Mouse (Mus musculus): ENCODE data around the gene Tbx5. TPM values are rescaled to one million over a fixed set of nuclear protein-coding genes. Genes with fewer than 3 reads are reported as not detected.

The Tbx5 gene
- polyA plus RNA-seq, 1 experiment from 2014 or later, result 55.7 TPM

DNA sequence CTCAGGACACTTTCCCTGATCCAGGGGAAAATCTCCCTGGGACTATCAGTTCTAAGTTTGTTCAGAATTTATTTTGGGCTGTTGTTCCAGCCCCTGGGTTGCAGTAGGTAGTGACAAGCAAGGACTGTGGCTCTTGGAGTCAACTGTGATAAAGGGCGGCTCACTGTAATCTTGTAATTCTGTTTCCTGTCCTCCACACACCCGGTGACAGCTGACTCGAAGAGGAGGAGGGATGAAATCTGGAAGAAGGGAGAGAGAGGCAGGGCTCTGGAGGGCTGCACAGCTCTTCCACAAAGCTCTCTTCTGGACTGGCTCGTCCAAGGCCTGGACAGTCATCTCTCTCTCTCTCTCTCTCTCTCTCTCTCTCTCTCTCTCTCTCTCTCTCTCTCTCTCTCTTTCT lies 24.6 kb downstream of the Tbx5 start:
- Histone ChIP-seq H3K27ac (no peak overlapping the region), H3K4me2 (no peak overlapping the region), H3K4me1 (no peaks in the 10 kb centered on the region), H3K36me3 (peaks cover 55% of the 10 kb centered on the region), H3K9ac (no peak overlapping the region), H3K4me3 (no peak overlapping the region), H3K9me3 (no peaks in the 10 kb centered on the region), H3K27me3 (no peaks in the 10 kb centered on the region)
- WGBS, result 26% methylated on average over 4 of the region's 4 CpGs
- no peak for ATAC-seq (ENCODE audit: borderline replicate concordance, extremely low read depth, low FRiP score, low TSS enrichment)

DNA sequence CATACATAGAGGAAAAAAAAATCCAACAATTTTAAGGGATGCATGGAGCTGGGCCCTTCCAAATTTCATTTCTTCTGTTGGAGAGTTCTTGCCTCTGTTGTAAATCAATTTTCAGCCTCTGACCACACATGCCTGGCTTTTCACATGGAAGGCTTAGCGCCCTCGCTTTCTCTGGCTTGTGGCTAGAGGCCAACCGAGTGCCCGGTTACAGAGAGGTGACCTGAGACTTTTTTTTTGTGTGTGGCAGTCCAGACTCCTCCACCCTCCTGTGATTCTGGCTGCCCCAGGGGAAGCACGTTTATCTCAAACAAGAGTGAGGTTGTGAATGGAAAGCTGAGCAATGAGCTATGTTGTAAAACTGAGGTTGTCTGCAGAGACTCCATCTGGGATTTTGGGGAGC lies 28.8 kb downstream of the Tbx5 start:
- Histone ChIP-seq H3K4me1 (no peaks in the 10 kb centered on the region), H3K36me3 (peaks cover 61% of the 10 kb centered on the region), H3K4me3 (no peak overlapping the region), H3K9me3 (no peaks in the 10 kb centered on the region), H3K4me2 (no peak overlapping the region), H3K9ac (no peak overlapping the region), H3K27ac (no peak overlapping the region), H3K27me3 (no peaks in the 10 kb centered on the region)
- ATAC-seq (ENCODE audit: borderline replicate concordance, extremely low read depth, low FRiP score, low TSS enrichment), result no peak
- 69% methylated on average over 5 of the region's 5 CpGs for WGBS

DNA sequence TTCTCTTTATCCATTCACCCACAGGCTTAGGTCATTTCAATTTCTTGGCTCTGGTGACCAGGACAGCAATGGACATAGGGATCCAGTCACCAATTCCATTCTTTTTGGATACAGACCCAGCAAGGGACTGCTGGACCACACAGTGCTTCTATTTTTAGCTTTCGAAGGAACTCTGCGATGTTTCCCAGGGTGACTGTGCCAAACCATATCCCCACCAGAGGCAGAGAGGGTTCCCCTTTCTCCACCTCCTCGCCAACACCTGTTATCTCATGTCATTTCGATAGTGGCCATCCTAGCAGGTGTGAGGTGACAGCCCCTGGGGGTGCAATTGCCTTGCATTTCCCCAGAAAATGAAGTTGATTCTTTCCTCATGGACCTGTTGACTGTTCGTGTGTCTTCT lies 30.0 kb downstream of the Tbx5 start:
- ATAC-seq (ENCODE audit: borderline replicate concordance, extremely low read depth, low FRiP score, low TSS enrichment), result no peak
- no peak overlapping the region for H3K27ac ChIP-seq
- peaks cover 60% of the 10 kb centered on the region for H3K36me3 ChIP-seq
- no peak overlapping the region for H3K4me2 ChIP-seq
- no peaks in the 10 kb centered on the region for H3K4me1 ChIP-seq
- H3K9me3 ChIP-seq, result no peaks in the 10 kb centered on the region
- no peak overlapping the region for H3K4me3 ChIP-seq
- no peak overlapping the region for H3K9ac ChIP-seq
- H3K27me3 ChIP-seq, result no peaks in the 10 kb centered on the region
- 66% methylated on average over 5 of the region's 5 CpGs for WGBS

DNA sequence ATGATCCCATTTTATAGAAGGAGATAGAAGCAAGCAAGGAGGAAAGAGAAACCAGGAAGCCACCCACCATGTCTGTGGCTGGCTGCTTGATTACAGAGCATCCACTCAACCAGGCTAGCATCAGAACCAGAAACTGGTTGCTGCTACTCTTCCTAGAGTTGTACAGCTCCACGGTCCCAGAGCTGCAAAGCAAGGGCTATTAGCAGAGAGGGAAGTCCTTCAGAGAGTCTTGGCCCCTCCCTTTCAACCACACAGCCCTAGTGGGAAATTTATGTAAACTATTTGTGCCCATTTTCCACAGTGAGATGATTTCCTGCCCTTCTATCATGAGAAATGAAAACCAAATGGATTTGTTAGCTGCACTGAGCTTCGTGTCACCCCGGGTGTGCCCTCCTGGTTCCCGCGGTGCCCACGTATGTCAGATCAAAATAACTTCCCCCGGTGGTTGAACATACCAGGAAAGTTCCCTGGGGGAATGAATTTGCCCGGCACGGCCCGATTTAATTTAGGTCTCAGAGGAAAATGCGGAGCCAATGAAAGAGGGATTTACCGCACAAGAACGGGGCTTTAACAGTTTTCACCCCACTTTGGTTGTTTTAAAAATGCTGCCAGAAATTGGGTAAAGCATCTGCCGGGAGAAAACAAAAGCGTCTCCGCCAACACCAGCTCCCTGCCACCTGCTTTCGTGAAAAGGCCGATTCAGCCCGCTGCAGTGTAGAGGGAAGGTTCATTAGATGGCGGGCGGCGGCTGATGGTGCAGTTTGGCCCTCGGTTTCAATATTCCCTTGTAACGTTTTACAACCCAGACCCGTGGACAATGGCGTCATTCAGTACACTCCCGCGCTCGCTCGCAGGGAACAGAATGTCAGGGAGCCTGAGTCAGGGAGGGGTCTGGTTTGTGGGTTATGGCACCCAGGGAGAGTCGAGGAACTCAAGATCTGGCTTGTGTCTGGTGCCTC lies 34.1 kb downstream of the Tbx5 start:
- H3K4me2 ChIP-seq, result peak overlapping the region; percentile 16; the same call in 1 of the 2 replicates
- H3K27ac ChIP-seq, result no peak overlapping the region
- H3K27me3 ChIP-seq, result no peaks in the 10 kb centered on the region
- no peaks in the 10 kb centered on the region for H3K4me1 ChIP-seq
- no peak overlapping the region for H3K9ac ChIP-seq
- no peak overlapping the region for H3K4me3 ChIP-seq
- no peaks in the 10 kb centered on the region for H3K9me3 ChIP-seq
- peaks cover 53% of the 10 kb centered on the region for H3K36me3 ChIP-seq
- WGBS, result 46% methylated on average over 31 of the region's 31 CpGs
- ATAC-seq (ENCODE audit: borderline replicate concordance, extremely low read depth, low FRiP score, low TSS enrichment), result no peak

DNA sequence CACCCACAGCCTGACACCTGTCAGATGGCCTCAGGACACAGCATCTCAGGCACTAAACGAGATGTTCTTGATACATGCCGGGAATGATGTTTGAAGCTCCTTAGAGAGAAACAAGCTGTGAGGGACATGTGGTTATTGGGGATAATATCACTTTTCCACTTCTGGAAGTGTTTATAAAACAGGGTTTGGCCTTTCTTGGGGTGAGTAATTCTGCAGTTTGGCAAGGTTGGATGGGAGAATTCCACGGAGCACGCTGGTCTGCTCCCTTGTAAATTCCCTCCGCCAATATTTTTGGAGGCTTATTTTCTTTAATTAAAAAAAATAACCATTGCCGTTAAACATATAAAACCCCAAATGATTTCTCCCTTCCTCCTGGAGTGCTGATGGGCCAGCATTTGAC lies 35.5 kb downstream of the Tbx5 start:
- Histone ChIP-seq H3K4me1 (no peaks in the 10 kb centered on the region), H3K9me3 (no peaks in the 10 kb centered on the region), H3K9ac (no peak overlapping the region), H3K4me3 (no peak overlapping the region), H3K36me3 (peaks cover 51% of the 10 kb centered on the region), H3K4me2 (no peak overlapping the region), H3K27me3 (no peaks in the 10 kb centered on the region), H3K27ac (no peak overlapping the region)
- no peak for ATAC-seq (ENCODE audit: borderline replicate concordance, extremely low read depth, low FRiP score, low TSS enrichment)
- WGBS, result 64% methylated on average over 6 of the region's 6 CpGs

DNA sequence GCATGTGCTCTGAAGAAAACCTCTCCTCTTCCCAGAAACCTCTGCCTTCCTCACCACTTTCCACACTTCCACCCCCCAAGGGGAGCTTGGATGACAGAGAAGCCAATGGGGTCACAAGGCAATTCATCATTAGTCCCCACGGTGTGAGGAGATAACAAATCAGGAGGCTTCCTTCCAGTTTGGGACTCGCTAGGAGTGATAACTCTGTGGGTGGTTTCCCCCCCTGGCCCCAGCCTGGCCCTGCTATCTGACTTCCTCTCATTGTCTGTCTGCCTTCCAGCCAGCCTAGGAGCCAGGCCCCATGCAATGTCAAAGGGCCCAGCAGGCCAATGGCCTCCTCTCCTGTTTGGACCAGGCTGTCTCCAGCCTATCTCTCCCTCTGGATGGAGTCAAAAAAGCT lies 43.0 kb downstream of the Tbx5 start:
- no peak overlapping the region for H3K4me2 ChIP-seq
- H3K4me1 ChIP-seq, result peaks cover 26% of the 10 kb centered on the region
- H3K27ac ChIP-seq, result no peak overlapping the region
- H3K36me3 ChIP-seq, result peaks cover 53% of the 10 kb centered on the region
- no peaks in the 10 kb centered on the region for H3K9me3 ChIP-seq
- H3K27me3 ChIP-seq, result no peaks in the 10 kb centered on the region
- ATAC-seq (ENCODE audit: borderline replicate concordance, extremely low read depth, low FRiP score, low TSS enrichment), result no peak
- WGBS, result 5% methylated on average over 2 of the region's 2 CpGs
- no peak overlapping the region for H3K9ac ChIP-seq
- H3K4me3 ChIP-seq, result no peak overlapping the region

GRCm38 (mm10) chr5:119877185-119877584 lies 44.7 kb downstream of the Tbx5 start:
- H3K4me3 ChIP-seq, result no peak overlapping the region
- no peaks in the 10 kb centered on the region for H3K27me3 ChIP-seq
- H3K9ac ChIP-seq, result no peak overlapping the region
- H3K27ac ChIP-seq, result 0 out of 2 replicates have a peak overlapping the region, but pooled peaks have one; percentile 5
- H3K4me2 ChIP-seq, result no peak overlapping the region
- peaks cover 26% of the 10 kb centered on the region for H3K4me1 ChIP-seq
- 24% methylated on average over 6 of the region's 6 CpGs for whole genome bisulfite sequencing
- H3K9me3 ChIP-seq, result no peaks in the 10 kb centered on the region
- peaks cover 60% of the 10 kb centered on the region for H3K36me3 ChIP-seq
- ATAC-seq (ENCODE audit: borderline replicate concordance, extremely low read depth, low FRiP score, low TSS enrichment), result peak; percentile 28; the same call in 1 of the 2 replicates

DNA sequence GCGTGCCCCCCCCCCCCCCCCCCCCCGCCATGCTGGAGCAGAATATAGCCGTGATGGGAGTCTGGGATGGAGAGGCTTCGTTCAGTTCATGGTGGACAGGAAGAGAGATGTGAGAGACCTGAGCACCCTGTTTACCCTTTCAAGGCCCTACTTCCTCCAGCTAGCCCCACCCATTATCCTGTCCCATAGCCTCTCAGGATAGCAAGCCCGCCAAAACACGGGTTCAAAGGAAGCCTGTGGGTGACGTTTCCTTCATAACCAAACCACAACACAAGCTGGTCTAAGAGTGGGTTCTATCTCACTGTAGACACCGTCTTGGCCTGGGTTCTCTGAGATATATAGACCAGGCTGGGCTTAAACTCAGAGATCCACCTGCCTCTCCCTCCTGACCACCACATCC lies 53.1 kb downstream of the Tbx5 start:
- no peak overlapping the region for H3K27ac ChIP-seq
- peak; percentile 35; the same call in 1 of the 2 replicates for ATAC-seq (ENCODE audit: borderline replicate concordance, extremely low read depth, low FRiP score, low TSS enrichment)
- H3K4me1 ChIP-seq, result no peaks in the 10 kb centered on the region
- H3K4me2 ChIP-seq, result no peak overlapping the region
- peaks cover 29% of the 10 kb centered on the region for H3K36me3 ChIP-seq
- no peaks in the 10 kb centered on the region for H3K27me3 ChIP-seq
- 61% methylated on average over 4 of the region's 8 CpGs for WGBS
- H3K9me3 ChIP-seq, result no peaks in the 10 kb centered on the region
- H3K4me3 ChIP-seq, result no peak overlapping the region
- no peak overlapping the region for H3K9ac ChIP-seq

GRCm38 (mm10) chr5:119887381-119887780 lies 54.9 kb downstream of the Tbx5 start:
- no peaks in the 10 kb centered on the region for H3K4me1 ChIP-seq
- H3K27me3 ChIP-seq, result no peaks in the 10 kb centered on the region
- H3K4me2 ChIP-seq, result no peak overlapping the region
- H3K36me3 ChIP-seq, result peaks cover 16% of the 10 kb centered on the region
- no peak overlapping the region for H3K27ac ChIP-seq
- no peak for ATAC-seq (ENCODE audit: borderline replicate concordance, extremely low read depth, low FRiP score, low TSS enrichment)
- H3K4me3 ChIP-seq, result no peak overlapping the region
- WGBS, result 80% methylated on average over 8 of the region's 8 CpGs
- H3K9ac ChIP-seq, result no peak overlapping the region
- no peaks in the 10 kb centered on the region for H3K9me3 ChIP-seq

DNA sequence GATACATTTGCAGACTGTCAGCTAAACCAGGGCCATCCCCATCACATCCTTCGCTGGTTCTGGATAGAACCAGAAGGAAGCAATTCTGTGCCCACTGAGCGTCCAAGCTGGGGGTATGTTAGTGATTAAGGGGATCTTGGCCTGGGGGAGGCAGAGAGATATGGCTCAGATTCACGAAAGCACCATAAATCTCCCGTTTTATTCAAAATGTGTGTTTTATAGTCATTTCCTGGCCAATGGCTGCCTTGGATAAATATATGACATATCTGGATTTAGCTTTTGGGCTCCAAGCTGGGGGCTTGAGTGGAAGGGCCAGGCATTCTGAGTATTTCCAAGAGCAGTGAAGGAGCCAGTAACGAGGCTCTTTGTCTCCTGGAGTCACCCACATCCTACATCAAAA lies 59.5 kb downstream of the Tbx5 start:
- no peak for ATAC-seq (ENCODE audit: borderline replicate concordance, extremely low read depth, low FRiP score, low TSS enrichment)
- H3K4me3 ChIP-seq, result no peak overlapping the region
- H3K36me3 ChIP-seq, result no peaks in the 10 kb centered on the region
- H3K9me3 ChIP-seq, result no peaks in the 10 kb centered on the region
- no peaks in the 10 kb centered on the region for H3K4me1 ChIP-seq
- 46% methylated on average over 5 of the region's 5 CpGs for WGBS
- no peak overlapping the region for H3K9ac ChIP-seq
- no peak overlapping the region for H3K27ac ChIP-seq
- no peaks in the 10 kb centered on the region for H3K27me3 ChIP-seq
- no peak overlapping the region for H3K4me2 ChIP-seq

DNA sequence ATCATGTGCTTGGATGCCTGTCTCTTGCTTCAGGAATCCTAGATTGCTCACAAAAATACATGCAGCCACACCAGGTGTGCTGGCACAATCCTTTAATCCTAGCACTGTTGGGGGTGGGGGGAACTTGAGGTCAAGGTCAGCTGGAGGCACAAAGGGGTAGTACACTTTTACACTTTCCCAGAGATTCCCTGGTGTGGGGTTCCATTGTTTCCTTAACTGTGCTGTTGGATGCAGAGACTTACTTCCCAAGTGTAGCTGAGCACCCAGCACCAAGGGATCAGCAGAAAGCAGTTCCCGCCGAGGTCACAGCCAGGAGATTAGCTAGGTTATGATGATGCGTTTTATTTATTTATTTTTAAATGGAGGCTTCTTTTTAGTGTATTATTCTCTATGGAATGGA lies 60.6 kb downstream of the Tbx5 start:
- no peak overlapping the region for H3K27ac ChIP-seq
- H3K4me1 ChIP-seq, result no peaks in the 10 kb centered on the region
- H3K4me2 ChIP-seq, result no peak overlapping the region
- H3K36me3 ChIP-seq, result no peaks in the 10 kb centered on the region
- H3K9me3 ChIP-seq, result no peaks in the 10 kb centered on the region
- H3K9ac ChIP-seq, result no peak overlapping the region
- WGBS, result 82% methylated on average over 3 of the region's 3 CpGs
- no peaks in the 10 kb centered on the region for H3K27me3 ChIP-seq
- ATAC-seq (ENCODE audit: borderline replicate concordance, extremely low read depth, low FRiP score, low TSS enrichment), result no peak
- no peak overlapping the region for H3K4me3 ChIP-seq

DNA sequence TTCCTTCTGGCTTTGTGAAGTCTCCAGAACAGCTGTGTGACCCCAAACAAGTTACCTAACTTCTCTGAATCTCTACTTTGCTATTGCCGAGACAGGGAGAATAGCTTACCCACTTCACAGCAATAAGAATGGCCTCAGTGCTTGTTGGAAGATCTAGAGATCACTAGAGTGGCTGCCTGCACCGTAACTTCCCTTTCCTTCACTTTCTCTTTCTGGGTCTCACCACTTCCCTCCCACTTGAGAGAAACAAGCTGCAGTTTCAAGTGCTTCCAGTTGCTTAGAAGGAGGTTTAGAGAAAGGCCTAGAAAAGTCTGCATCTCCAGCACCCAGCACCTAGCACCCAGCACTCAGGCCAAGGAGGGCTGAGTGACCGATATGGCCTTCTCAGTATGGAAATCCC lies 64.1 kb downstream of the Tbx5 start:
- Histone ChIP-seq H3K4me1 (no peaks in the 10 kb centered on the region), H3K4me2 (no peak overlapping the region), H3K27me3 (no peaks in the 10 kb centered on the region), H3K4me3 (no peak overlapping the region), H3K9me3 (no peaks in the 10 kb centered on the region), H3K36me3 (no peaks in the 10 kb centered on the region), H3K9ac (no peak overlapping the region), H3K27ac (no peak overlapping the region)
- 40% methylated on average over 3 of the region's 3 CpGs for WGBS
- ATAC-seq (ENCODE audit: borderline replicate concordance, extremely low read depth, low FRiP score, low TSS enrichment), result no peak

Measured in lung, embryonic 15.5 days (tissue).